Mouse (Mus musculus): ENCODE measurements at regions not wholly inside any gene's neighbourhood (a gene's known extent, or its start where the extent isn't known, plus 50 kb on each side); places are given as distances from the start of the nearest gene placed in this dataset.

GRCm38 (mm10) chr12:15552979-15553680 lies 263.6 kb downstream of the Trib2 start:
- no peaks in the 10 kb centered on the region for H3K9me3 ChIP-seq (ENCODE audit: low read length)
- no peak for TF ChIP-seq CTCF (IDR thresholded peaks at IDR 0.05; ENCODE audit: low read depth)
- no peaks in the 10 kb centered on the region for H3K36me3 ChIP-seq (ENCODE audit: insufficient read depth)
- H3K4me2 ChIP-seq (ENCODE audit: low read depth) = no peak overlapping the region
- H3K9ac ChIP-seq = no peak overlapping the region
- no peak for DNase-seq
- no peak overlapping the region for H3K4me3 ChIP-seq (ENCODE audit: low read depth, low read length)
- no peak overlapping the region for H3K27ac ChIP-seq (ENCODE audit: low read depth, low read length)
- no peak for ATAC-seq
- no peaks in the 10 kb centered on the region for H3K27me3 ChIP-seq (ENCODE audit: insufficient read depth, low read length)
- H3K4me1 ChIP-seq (ENCODE audit: insufficient read depth) = peaks cover 3% of the 10 kb centered on the region; the same call in 1 of the 2 replicates
- 72% methylated on average over 6 of the region's 6 CpGs for WGBS

DNA sequence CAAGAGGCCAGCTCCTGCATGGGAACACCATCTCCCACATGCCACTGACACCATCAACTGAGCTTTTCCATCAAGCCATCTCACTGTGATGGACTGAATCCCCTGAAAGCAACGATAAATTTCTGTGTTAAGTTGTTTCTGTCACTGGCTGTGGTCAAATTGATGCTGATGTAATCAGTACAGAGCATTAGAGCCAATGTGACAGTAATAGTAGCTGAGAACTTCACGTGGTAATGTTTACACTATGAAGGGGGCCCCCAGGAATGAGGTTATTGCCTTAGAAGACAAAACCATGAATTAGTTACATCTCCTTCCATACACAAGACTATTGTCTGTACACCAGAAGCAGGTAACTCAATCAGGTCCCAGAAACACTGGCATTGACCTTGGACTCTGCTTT lies 264.5 kb downstream of the Trib2 start:
- no peak overlapping the region for H3K4me2 ChIP-seq (ENCODE audit: low read depth)
- WGBS = 72% methylated on average over 2 of the region's 2 CpGs

GRCm38 (mm10) chr12:15551281-15551900 lies 265.3 kb downstream of the Trib2 start:
- H3K4me2 ChIP-seq (ENCODE audit: low read depth) = no peak overlapping the region
- no peak for ATAC-seq
- no peaks in the 10 kb centered on the region for H3K36me3 ChIP-seq (ENCODE audit: insufficient read depth)
- H3K27me3 ChIP-seq (ENCODE audit: insufficient read depth, low read length) = no peaks in the 10 kb centered on the region
- H3K4me1 ChIP-seq (ENCODE audit: insufficient read depth) = peaks cover 3% of the 10 kb centered on the region; the same call in 1 of the 2 replicates
- TF ChIP-seq CTCF (IDR thresholded peaks at IDR 0.05; ENCODE audit: low read depth) = no peak
- DNase-seq = no peak
- no peak overlapping the region for H3K4me3 ChIP-seq (ENCODE audit: low read depth, low read length)
- no peaks in the 10 kb centered on the region for H3K9me3 ChIP-seq (ENCODE audit: low read length)
- 37% methylated on average over 4 of the region's 4 CpGs for WGBS
- H3K9ac ChIP-seq = no peak overlapping the region
- no peak overlapping the region for H3K27ac ChIP-seq (ENCODE audit: low read depth, low read length)

More for the DNA sequence above, 264.5 kb downstream of the Trib2 start:
- H3K9ac ChIP-seq = no peak overlapping the region
- H3K27ac ChIP-seq (ENCODE audit: low read depth, low read length) = no peak overlapping the region
- peaks cover 3% of the 10 kb centered on the region; the same call in 1 of the 2 replicates for H3K4me1 ChIP-seq (ENCODE audit: insufficient read depth)
- ATAC-seq = no peak
- no peak for TF ChIP-seq CTCF (IDR thresholded peaks at IDR 0.05; ENCODE audit: low read depth)
- H3K4me3 ChIP-seq (ENCODE audit: low read depth, low read length) = no peak overlapping the region
- no peaks in the 10 kb centered on the region for H3K9me3 ChIP-seq (ENCODE audit: low read length)
- no peak for DNase-seq
- H3K27me3 ChIP-seq (ENCODE audit: insufficient read depth, low read length) = no peaks in the 10 kb centered on the region
- H3K36me3 ChIP-seq (ENCODE audit: insufficient read depth) = no peaks in the 10 kb centered on the region

DNA sequence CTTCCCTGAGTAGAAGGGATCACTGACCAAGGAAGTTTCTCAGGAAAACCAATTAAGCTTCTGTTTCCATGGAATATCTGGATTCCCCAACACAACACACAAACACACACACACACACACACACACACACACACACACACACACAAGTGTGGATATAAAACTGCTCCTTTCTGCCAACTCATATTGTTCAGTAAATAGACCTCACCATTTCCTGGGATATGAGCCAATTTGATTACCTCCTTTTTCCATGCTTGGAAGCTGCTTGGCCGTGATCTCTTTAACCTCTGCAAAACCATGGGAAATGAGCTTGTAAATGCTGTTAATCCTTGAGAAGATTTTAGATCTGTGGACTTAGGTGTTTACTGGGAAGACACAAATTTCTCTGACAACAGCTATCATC lies 272.4 kb downstream of the Trib2 start:
- ATAC-seq (no peak), DNase-seq (no peak)
- TF ChIP-seq CTCF (IDR thresholded peaks at IDR 0.05; ENCODE audit: low read depth) = no peak
- Histone ChIP-seq H3K27me3 (ENCODE audit: insufficient read depth, low read length) (no peaks in the 10 kb centered on the region), H3K36me3 (ENCODE audit: insufficient read depth) (no peaks in the 10 kb centered on the region), H3K4me3 (ENCODE audit: low read depth, low read length) (no peak overlapping the region), H3K4me1 (ENCODE audit: insufficient read depth) (no peaks in the 10 kb centered on the region), H3K4me2 (ENCODE audit: low read depth) (no peak overlapping the region), H3K9ac (no peak overlapping the region), H3K9me3 (ENCODE audit: low read length) (no peaks in the 10 kb centered on the region), H3K27ac (ENCODE audit: low read depth, low read length) (no peak overlapping the region)
- whole genome bisulfite sequencing = 54% methylated on average over 1 of the region's 1 CpGs

- Histone ChIP-seq H3K36me3 (ENCODE audit: insufficient read depth) (no peaks in the 10 kb centered on the region), H3K4me1 (ENCODE audit: insufficient read depth) (no peaks in the 10 kb centered on the region), H3K27me3 (ENCODE audit: insufficient read depth, low read length) (no peaks in the 10 kb centered on the region), H3K4me3 (ENCODE audit: low read depth, low read length) (no peak overlapping the region), H3K9me3 (ENCODE audit: low read length) (no peaks in the 10 kb centered on the region), H3K27ac (ENCODE audit: low read depth, low read length) (no peak overlapping the region), H3K4me2 (ENCODE audit: low read depth) (no peak overlapping the region), H3K9ac (no peak overlapping the region)
- ATAC-seq (no peak), DNase-seq (no peak)
- no peak for TF ChIP-seq CTCF (IDR thresholded peaks at IDR 0.05; ENCODE audit: low read depth)
- WGBS = 70% methylated on average over 2 of the region's 2 CpGs
These were observed 274.2 kb downstream of the Trib2 start for GRCm38 (mm10) chr12:15542486-15542885.

GRCm38 (mm10) chr12:15536852-15537368 lies 279.8 kb downstream of the Trib2 start:
- ATAC-seq = peak; percentile 27; the same call in 1 of the 2 replicates

GRCm38 (mm10) chr12:15536247-15536646 lies 280.5 kb downstream of the Trib2 start:
- 0 out of 2 replicates have a peak, but pooled peaks cover 3% of the 10 kb centered on the region for H3K4me1 ChIP-seq (ENCODE audit: insufficient read depth)
- H3K4me3 ChIP-seq (ENCODE audit: low read depth, low read length) = no peak overlapping the region
- WGBS = 88% methylated on average over 5 of the region's 5 CpGs
- TF ChIP-seq CTCF (IDR thresholded peaks at IDR 0.05; ENCODE audit: low read depth) = no peak
- no peak overlapping the region for H3K9ac ChIP-seq
- no peaks in the 10 kb centered on the region for H3K27me3 ChIP-seq (ENCODE audit: insufficient read depth, low read length)
- no peak overlapping the region for H3K27ac ChIP-seq (ENCODE audit: low read depth, low read length)
- no peak overlapping the region for H3K4me2 ChIP-seq (ENCODE audit: low read depth)
- H3K9me3 ChIP-seq (ENCODE audit: low read length) = no peaks in the 10 kb centered on the region
- DNase-seq = no peak
- no peaks in the 10 kb centered on the region for H3K36me3 ChIP-seq (ENCODE audit: insufficient read depth)
- no peak for ATAC-seq

More at GRCm38 (mm10) chr12:15536852-15537368, 279.8 kb downstream of the Trib2 start:
- Histone ChIP-seq H3K9ac (no peak overlapping the region), H3K36me3 (ENCODE audit: insufficient read depth) (no peaks in the 10 kb centered on the region), H3K4me2 (ENCODE audit: low read depth) (no peak overlapping the region), H3K4me1 (ENCODE audit: insufficient read depth) (0 out of 2 replicates have a peak, but pooled peaks cover 3% of the 10 kb centered on the region), H3K9me3 (ENCODE audit: low read length) (no peaks in the 10 kb centered on the region), H3K27ac (ENCODE audit: low read depth, low read length) (no peak overlapping the region), H3K27me3 (ENCODE audit: insufficient read depth, low read length) (no peaks in the 10 kb centered on the region), H3K4me3 (ENCODE audit: low read depth, low read length) (no peak overlapping the region)
- no peak for DNase-seq
- TF ChIP-seq CTCF (IDR thresholded peaks at IDR 0.05; ENCODE audit: low read depth) = no peak
- 52% methylated on average over 8 of the region's 8 CpGs for WGBS
